Mouse (Mus musculus) adrenal gland (tissue): ENCODE results near the gene Six5.

ENCODE experiments used
- intact Hi-C: fragments of 180-260 bp; cut with DNase I; formaldehyde crosslinking; loops from one replicate; pipeline ENCODE4 v1.15.1; 2025

Six5 gene

GRCm38 (mm10) chr7:19075723-19076585, 18.4 kb upstream of the Six5 start, which contains the start of gene Dmwd:
Dmwd (plus strand) TSS chr7:19076227.
- intact Hi-C loops = no loop called here

DNA sequence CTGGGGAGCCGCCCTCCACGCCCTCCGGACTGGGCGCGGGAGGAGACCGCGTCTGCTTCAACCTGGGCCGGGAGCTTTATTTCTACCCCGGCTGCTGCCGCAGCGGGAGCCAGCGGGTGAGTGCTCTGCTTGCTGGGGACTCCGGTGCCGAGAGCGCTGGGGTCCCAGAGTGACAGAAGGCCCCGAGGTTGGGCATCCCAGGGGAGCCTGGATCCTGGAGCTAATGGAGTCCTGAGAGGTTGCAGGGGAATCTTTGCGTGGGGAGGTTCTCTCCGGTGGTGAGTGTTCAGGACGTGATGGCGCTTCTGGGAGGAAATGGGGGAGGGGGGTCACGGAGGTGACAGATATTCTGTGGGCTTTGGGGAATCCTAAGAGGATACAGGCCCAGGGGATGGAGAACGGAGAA, 17.8 kb upstream of the Six5 start:
- intact Hi-C loops = no loop called here

GRCm38 (mm10) chr7:19077761-19078160, 16.6 kb upstream of the Six5 start:
- intact Hi-C loops = no loop called here

GRCm38 (mm10) chr7:19078732-19079131, 15.7 kb upstream of the Six5 start:
- intact Hi-C loops = no loop called here

GRCm38 (mm10) chr7:19080451-19080950, 13.9 kb upstream of the Six5 start:
- intact Hi-C loops = no loop called here

DNA sequence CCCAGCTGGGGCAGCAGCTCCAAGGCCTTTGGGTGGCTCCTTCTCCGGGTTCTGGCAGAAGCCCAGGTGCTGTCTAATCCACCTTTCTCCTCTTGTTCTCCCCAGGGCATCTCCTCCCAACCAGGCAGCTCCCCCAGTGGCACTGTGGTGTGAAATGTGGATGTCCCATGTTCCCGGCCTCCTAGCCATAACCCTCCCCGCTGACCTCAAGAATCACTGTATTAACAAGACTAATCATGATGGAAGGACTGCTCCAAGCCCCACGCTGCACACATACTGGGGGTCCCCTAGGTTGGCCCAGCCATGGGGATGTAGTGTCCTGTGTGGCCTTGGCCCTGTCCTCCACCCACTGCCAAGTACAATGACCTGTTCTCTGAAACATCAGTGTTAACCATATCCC, 12.2 kb upstream of the Six5 start:
- intact Hi-C loops = no loop called here

- intact Hi-C loops = no loop called here
These were observed 11.3 kb upstream of the Six5 start for GRCm38 (mm10) chr7:19083096-19083495.

DNA sequence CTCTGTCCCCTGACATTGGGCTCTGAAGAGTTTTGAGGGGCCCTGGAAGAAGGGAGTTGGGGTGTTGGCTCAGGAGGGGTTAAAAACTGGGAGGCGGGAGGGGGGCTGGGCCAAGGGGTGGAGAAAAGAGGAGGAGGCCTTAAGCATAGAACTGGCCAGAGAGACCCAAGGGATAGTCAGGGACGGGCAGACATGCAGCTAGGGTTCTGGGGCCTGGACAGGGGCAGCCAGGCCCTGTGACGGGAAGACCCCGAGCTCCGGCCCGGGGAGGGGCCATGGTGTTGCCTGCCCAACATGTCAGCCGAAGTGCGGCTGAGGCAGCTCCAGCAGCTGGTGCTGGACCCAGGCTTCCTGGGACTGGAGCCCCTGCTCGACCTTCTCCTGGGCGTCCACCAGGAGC, 10.7 kb upstream of the Six5 start, which contains the start of gene Dmpk:
TSS of gene Dmpk (plus strand) at position 149 of the 400 bp plus-strand sequence.
- intact Hi-C loops = no loop called here

DNA sequence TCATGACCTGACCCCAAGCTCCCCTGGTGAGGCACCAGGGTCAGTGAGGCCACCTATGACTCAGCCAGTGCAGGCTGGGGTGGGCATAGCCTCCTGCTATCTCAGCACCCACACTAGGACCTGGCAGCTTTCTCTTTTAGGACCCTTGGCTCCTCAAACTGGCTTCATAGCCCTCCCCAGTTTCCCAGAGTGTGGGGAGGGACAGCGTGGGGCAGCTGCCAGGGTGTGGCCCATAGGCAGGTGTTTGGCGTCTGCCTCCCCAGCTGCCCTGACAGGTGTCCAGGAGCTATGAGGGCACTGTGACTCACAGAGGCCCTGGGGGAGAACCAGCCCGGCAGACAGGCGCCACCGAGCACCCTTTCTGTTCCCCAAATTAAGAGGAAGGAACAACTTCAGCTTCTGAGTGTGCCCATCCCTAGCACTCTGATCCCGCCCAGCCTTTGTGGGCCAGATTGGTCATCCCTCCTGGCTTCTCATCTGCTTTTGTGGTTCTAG, 10.1 kb upstream of the Six5 start:
- intact Hi-C loops = no loop called here

- intact Hi-C loops = no loop called here
These were observed 9.4 kb upstream of the Six5 start for GRCm38 (mm10) chr7:19084921-19085473.

GRCm38 (mm10) chr7:19085495-19085894, 8.9 kb upstream of the Six5 start:
- intact Hi-C loops = no loop called here

DNA sequence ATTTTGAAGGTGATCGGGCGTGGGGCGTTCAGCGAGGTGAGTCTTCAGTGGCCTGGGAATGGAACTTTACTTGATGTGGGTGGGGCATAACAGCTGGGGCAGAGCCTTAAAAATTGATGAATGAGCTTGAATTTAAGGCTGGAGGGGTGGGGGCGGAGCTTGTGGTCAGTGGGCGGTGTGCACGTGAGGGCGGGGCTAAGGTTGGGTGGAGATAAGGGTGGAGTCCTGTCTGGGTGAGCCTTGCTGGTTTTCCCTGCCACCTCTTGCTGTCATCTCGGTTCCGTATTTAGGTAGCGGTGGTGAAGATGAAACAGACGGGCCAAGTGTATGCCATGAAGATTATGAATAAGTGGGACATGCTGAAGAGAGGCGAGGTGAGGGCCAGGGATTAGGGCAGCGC, 8.4 kb upstream of the Six5 start:
- intact Hi-C loops = no loop called here

- intact Hi-C loops = no loop called here
These were observed 7.6 kb upstream of the Six5 start for GRCm38 (mm10) chr7:19086760-19087159.

GRCm38 (mm10) chr7:19088813-19089212, 5.6 kb upstream of the Six5 start:
- intact Hi-C loops = no loop called here

DNA sequence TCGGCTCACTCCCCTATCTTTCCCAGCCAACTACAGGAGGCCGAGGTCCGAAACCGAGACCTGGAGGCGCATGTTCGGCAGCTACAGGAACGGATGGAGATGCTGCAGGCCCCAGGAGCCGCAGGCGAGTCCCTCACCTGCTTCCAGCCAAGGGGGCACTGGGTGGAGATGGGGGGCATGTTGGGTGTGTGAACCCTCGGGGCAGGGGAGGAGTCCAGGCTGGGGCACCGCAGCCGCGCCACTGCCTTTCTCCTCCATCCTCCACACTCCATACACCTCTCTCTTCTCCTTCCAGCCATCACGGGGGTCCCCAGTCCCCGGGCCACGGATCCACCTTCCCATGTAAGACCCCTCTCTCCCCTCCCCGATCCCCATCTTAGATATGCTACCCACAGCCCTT, 2.5 kb upstream of the Six5 start:
- intact Hi-C loops = loop anchor here (2.0 kb wide), 1 partner anchor 21 kb away; no protein-coding TSS in a partner anchor

- intact Hi-C loops = loop anchor here (2.0 kb wide), 1 partner anchor 22 kb away; no protein-coding TSS in a partner anchor
These were observed 1.8 kb upstream of the Six5 start for GRCm38 (mm10) chr7:19092381-19093173.

- intact Hi-C loops = loop anchor here (2.0 kb wide), 1 partner anchor 22 kb away; no protein-coding TSS in a partner anchor
These were observed 1.2 kb upstream of the Six5 start for GRCm38 (mm10) chr7:19093174-19093521.

GRCm38 (mm10) chr7:19093537-19094385, 633 bp upstream of the Six5 start:
- intact Hi-C loops = loop anchor here (2.0 kb wide), 1 partner anchor 23 kb away; no protein-coding TSS in a partner anchor

DNA sequence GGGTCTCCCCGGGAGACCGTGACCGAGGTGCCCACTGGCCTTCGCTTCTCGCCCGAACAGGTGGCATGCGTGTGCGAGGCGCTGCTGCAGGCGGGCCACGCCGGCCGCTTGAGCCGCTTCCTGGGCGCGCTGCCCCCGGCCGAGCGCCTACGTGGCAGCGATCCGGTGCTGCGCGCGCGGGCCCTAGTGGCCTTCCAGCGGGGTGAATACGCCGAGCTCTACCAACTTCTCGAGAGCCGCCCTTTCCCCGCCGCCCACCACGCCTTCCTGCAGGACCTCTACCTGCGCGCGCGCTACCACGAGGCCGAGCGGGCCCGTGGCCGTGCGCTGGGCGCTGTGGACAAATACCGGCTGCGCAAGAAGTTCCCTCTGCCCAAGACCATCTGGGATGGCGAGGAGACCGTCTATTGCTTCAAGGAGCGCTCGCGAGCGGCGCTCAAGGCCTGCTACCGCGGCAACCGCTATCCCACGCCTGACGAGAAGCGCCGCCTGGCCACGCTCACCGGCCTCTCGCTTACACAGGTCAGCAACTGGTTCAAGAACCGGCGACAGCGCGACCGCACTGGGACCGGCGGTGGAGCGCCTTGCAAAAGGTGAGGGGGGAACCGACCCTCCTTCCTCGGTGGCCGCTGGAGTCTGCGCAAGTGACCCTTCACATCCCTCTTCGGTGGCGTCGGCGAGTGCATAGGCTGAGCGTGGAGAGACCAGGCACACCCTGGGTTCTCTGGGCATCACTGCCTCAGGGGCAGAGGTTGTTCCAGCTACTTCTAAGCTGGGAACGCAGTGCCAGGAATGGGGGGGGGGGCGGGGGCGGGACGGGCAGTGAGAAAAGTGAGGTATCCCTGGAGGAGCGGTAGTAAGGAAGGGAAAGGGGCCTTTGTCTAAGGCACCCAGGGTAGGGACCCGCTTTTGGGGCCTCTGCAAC, 694 bp downstream of the Six5 start:
- intact Hi-C loops = no loop called here
